ENCODE assay signal across 14 mouse cellular contexts in the genomic region with DNA sequence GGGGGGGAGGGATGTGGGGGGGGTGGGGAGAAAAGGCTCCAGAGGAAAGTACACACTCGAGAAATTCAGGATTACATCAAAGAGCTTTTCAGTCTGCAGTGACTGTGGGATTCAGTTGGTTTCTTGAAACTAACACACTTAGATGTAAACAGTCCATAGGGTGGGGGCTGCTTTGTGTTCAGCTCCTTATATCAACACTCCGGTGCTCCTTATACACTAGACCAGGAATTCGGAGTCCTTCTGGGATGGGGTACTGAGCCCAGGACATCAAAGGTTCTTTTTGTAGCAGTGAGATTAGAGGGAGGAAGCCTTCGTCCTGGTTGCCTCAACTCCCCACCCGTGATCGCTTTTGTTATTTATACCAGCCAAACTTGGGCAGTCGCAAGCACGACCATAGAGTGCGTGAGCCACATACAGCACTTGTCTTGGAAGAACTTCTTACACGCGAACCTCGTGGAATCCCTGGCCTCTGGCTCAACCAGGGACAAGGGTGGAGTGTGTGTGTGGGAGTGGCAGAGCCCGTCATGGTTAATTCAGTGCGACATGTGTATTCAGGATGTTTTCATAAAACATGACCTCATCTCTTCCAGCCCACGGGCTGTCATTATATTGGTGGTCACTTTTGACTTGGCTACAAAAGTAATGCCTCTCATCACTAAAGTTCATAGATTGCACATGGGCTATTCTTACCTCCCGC.
DNase-seq lines count a peak whose midpoint lies in the region; ATAC-seq and TF ChIP-seq lines count a peak whose summit lies in the region.
"Had no signal": no experiment of that assay in that cellular context is flagged by ENCODE, and none has a peak within 500 bp of the region (broad histone marks: within the 10 kb centered on the region; RNA-seq: fewer than 3 reads in every experiment).

No protein-coding gene starts in this region.

- peak overlapping the region; percentile 83 for H3K4me2 ChIP-seq in CH12.LX (ENCODE audit: insufficient read depth, low read depth, poor library complexity, severe bottlenecking)
- H3K4me2 ChIP-seq in embryonic facial prominence, embryonic 15.5 days (replicated peaks) = no peak overlapping the region
- no peak overlapping the region for H3K4me2 ChIP-seq in liver, postnatal 0 days (ENCODE audit: low read depth, low read length)
- H3K4me2 ChIP-seq in forebrain, embryonic 15.5 days (replicated peaks) = no peak overlapping the region
- H3K4me2 ChIP-seq: embryonic facial prominence, embryonic 13.5 days had no signal

- H3K27ac ChIP-seq in CH12.LX (ENCODE audit: insufficient read depth, low read depth) = no peak overlapping the region
- no peak overlapping the region for H3K27ac ChIP-seq in embryonic facial prominence, embryonic 15.5 days (replicated peaks)
- peak overlapping the region; percentile 25; the same call in 1 of the 2 replicates for H3K27ac ChIP-seq in liver, postnatal 0 days (ENCODE audit: low read depth)
- no peak overlapping the region for H3K27ac ChIP-seq in forebrain, embryonic 15.5 days (replicated peaks)
- H3K27ac ChIP-seq: embryonic facial prominence, embryonic 13.5 days had no signal

- in situ Hi-C loops in CH12.LX (cut with MboI; ENCODE audit: low pct_ligation_motif_present, low pct_unique_long_range_greater_than_20kb, low sequenced_read_pairs) = no loop called here

- TF ChIP-seq CTCF in CH12.LX (conservative IDR thresholded peaks at IDR 0.05 in 1 of 2, IDR thresholded peaks at IDR 0.05 in 1 of 2; ENCODE audit: low read depth in 2 of 2, low read length in 2 of 2) = no peak
- TF ChIP-seq CTCF in liver, postnatal 0 days (IDR thresholded peaks at IDR 0.05; ENCODE audit: low read depth) = no peak

- no peaks in the 10 kb centered on the region for H3K27me3 ChIP-seq in CH12.LX (replicated peaks)
- no peaks in the 10 kb centered on the region for H3K27me3 ChIP-seq in embryonic facial prominence, embryonic 15.5 days
- H3K27me3 ChIP-seq in liver, postnatal 0 days (ENCODE audit: insufficient read depth, low read length) = no peaks in the 10 kb centered on the region
- no peaks in the 10 kb centered on the region for H3K27me3 ChIP-seq in forebrain, embryonic 15.5 days
- H3K27me3 ChIP-seq: embryonic facial prominence, embryonic 13.5 days; heart, embryonic 13.5 days had no signal

- WGBS in embryonic facial prominence, embryonic 15.5 days = 47% methylated on average over 16 of the region's 16 CpGs
- WGBS in liver, postnatal 0 days (ENCODE audit: insufficient replicate concordance) = 69% methylated on average over 16 of the region's 16 CpGs
- WGBS in forebrain, embryonic 15.5 days = 78% methylated on average over 16 of the region's 16 CpGs

- ATAC-seq in embryonic facial prominence, embryonic 15.5 days (ENCODE audit: insufficient number of reproducible peaks, low FRiP score, low TSS enrichment, low read depth) = peak; percentile 39; the same call in 1 of the 2 replicates
- ATAC-seq in liver, postnatal 0 days = no peak
- no peak for ATAC-seq in forebrain, embryonic 15.5 days (replicated peaks)
- ATAC-seq: forebrain, embryonic 14.5 days had no signal

- no peaks in the 10 kb centered on the region for H3K79me2 ChIP-seq in CH12.LX (replicated peaks; ENCODE audit: control insufficient read depth, extremely low read depth, insufficient read depth, poor library complexity, severe bottlenecking)

- H3K9me3 ChIP-seq in CH12.LX (replicated peaks; ENCODE audit: low read length) = no peaks in the 10 kb centered on the region
- H3K9me3 ChIP-seq in embryonic facial prominence, embryonic 15.5 days (replicated peaks) = no peaks in the 10 kb centered on the region
- H3K9me3 ChIP-seq in liver, postnatal 0 days (ENCODE audit: low read length) = no peaks in the 10 kb centered on the region
- H3K9me3 ChIP-seq in forebrain, embryonic 15.5 days = no peaks in the 10 kb centered on the region
- H3K9me3 ChIP-seq: embryonic facial prominence, embryonic 13.5 days; heart, embryonic 13.5 days had no signal

- no peak overlapping the region for H3K9ac ChIP-seq in CH12.LX (ENCODE audit: insufficient read depth, low read depth)
- no peak overlapping the region for H3K9ac ChIP-seq in embryonic facial prominence, embryonic 15.5 days
- no peak overlapping the region for H3K9ac ChIP-seq in liver, postnatal 0 days (replicated peaks)
- no peak overlapping the region for H3K9ac ChIP-seq in forebrain, embryonic 15.5 days (replicated peaks)
- H3K9ac ChIP-seq: embryonic facial prominence, embryonic 13.5 days had no signal

- peaks cover 9 to 34% of the 10 kb centered on the region in 2 experiments for H3K4me1 ChIP-seq in CH12.LX (ENCODE audit: control insufficient read depth in 1 of 2, insufficient read depth in 2 of 2)
- peaks cover 17% of the 10 kb centered on the region for H3K4me1 ChIP-seq in embryonic facial prominence, embryonic 15.5 days
- H3K4me1 ChIP-seq in liver, postnatal 0 days (ENCODE audit: insufficient read depth) = peaks cover 49% of the 10 kb centered on the region
- peaks cover 8% of the 10 kb centered on the region for H3K4me1 ChIP-seq in forebrain, embryonic 15.5 days

- no peak for TF ChIP-seq EP300 in CH12.LX (IDR thresholded peaks at IDR 0.05; ENCODE audit: low read length)
- no peak for TF ChIP-seq EP300 in liver, postnatal 0 days (IDR thresholded peaks at IDR 0.05; ENCODE audit: low read depth)

- H3K36me3 ChIP-seq in CH12.LX (replicated peaks in 1 of 2; ENCODE audit: control insufficient read depth in 1 of 2, insufficient read depth in 1 of 2, low read length in 1 of 2) = no peaks in the 10 kb centered on the region
- no peaks in the 10 kb centered on the region for H3K36me3 ChIP-seq in embryonic facial prominence, embryonic 15.5 days
- no peaks in the 10 kb centered on the region for H3K36me3 ChIP-seq in liver, postnatal 0 days (replicated peaks; ENCODE audit: insufficient read depth, low read length)
- no peaks in the 10 kb centered on the region for H3K36me3 ChIP-seq in forebrain, embryonic 15.5 days
- H3K36me3 ChIP-seq: embryonic facial prominence, embryonic 13.5 days; heart, embryonic 13.5 days had no signal

- TF ChIP-seq POLR2A in CH12.LX (IDR thresholded peaks at IDR 0.05; ENCODE audit: low read depth, low read length) = no peak

- H3K4me3 ChIP-seq in CH12.LX (replicated peaks in 1 of 3; ENCODE audit: low read depth in 2 of 3, low read length in 2 of 3, poor library complexity in 1 of 3) = no peak overlapping the region
- no peak overlapping the region for H3K4me3 ChIP-seq in embryonic facial prominence, embryonic 15.5 days (replicated peaks)
- H3K4me3 ChIP-seq in liver, postnatal 0 days (ENCODE audit: low read depth, low read length) = no peak overlapping the region
- no peak overlapping the region for H3K4me3 ChIP-seq in forebrain, embryonic 15.5 days
- H3K4me3 ChIP-seq: embryonic facial prominence, embryonic 13.5 days; heart, embryonic 13.5 days had no signal

- no peak for TF ChIP-seq RAD21 in CH12.LX (IDR thresholded peaks at IDR 0.05; ENCODE audit: low read depth, low read length)

- DNase-seq in kidney, adult 11 months = peak; percentile 8
- no peak for DNase-seq in kidney, adult 8-10 months
- no peak for DNase-seq in CH12.LX (ENCODE audit: extremely low read depth)
- DNase-seq in liver, postnatal 0 days = no peak
- no peak for DNase-seq in adrenal gland, adult 18-20 months (ENCODE audit: low spot score in 2 of 2)
- DNase-seq: adrenal gland, postnatal 10 days; cerebellum, postnatal 25 days; gastrocnemius, postnatal 14 days; layer of hippocampus, adult 9-11 months had no signal

- dilution Hi-C loops in CH12.LX (cut with MboI; ENCODE audit: extremely low pct_ligation_motif_present, extremely low pct_unique_long_range_greater_than_20kb, low sequenced_read_pairs) = no loop called here

TF ChIP-seq in CH12.LX, 34 proteins besides CTCF, POLR2A, EP300 and RAD21:
- TF ChIP-seq USF2 (conservative IDR thresholded peaks at IDR 0.05; ENCODE audit: low read depth, low read length) (no peak), IRF4 (IDR thresholded peaks at IDR 0.05; ENCODE audit: low read depth, low read length) (no peak), ZKSCAN1 (IDR thresholded peaks at IDR 0.05; ENCODE audit: borderline replicate concordance, low read depth, low read length) (no peak), TBP (conservative IDR thresholded peaks at IDR 0.05; ENCODE audit: low read depth, low read length) (no peak), JUND (conservative IDR thresholded peaks at IDR 0.05; ENCODE audit: low read depth, low read length) (no peak), CHD1 (IDR thresholded peaks at IDR 0.05; ENCODE audit: low read depth, low read length) (no peak), SIN3A (IDR thresholded peaks at IDR 0.05; ENCODE audit: low read length) (no peak), UBTF (IDR thresholded peaks at IDR 0.05; ENCODE audit: low read depth, low read length) (no peak), POLR2AphosphoS2 (IDR thresholded peaks at IDR 0.05; ENCODE audit: low read depth, low read length) (no peak), RCOR1 (conservative IDR thresholded peaks at IDR 0.05; ENCODE audit: low read depth, low read length) (no peak), ZNF384 (IDR thresholded peaks at IDR 0.05; ENCODE audit: low read depth, low read length) (no peak), CHD2 (IDR thresholded peaks at IDR 0.05; ENCODE audit: low read length) (no peak), NELFE (IDR thresholded peaks at IDR 0.05; ENCODE audit: low read depth, low read length) (no peak), MAFK (IDR thresholded peaks at IDR 0.05; ENCODE audit: insufficient replicate concordance, low read length) (no peak), GABPA (IDR thresholded peaks at IDR 0.05; ENCODE audit: insufficient replicate concordance, low read depth, low read length) (no peak), SMC3 (IDR thresholded peaks at IDR 0.05; ENCODE audit: low read depth, low read length) (no peak), NRF1 (IDR thresholded peaks at IDR 0.05; ENCODE audit: low read depth, low read length) (no peak)
